ENCODE assay signal across 21 mouse cellular contexts in genomic region chr1:185125737-185126286, GRCm38 (mm10).
A peak's percentile ranks its signal among the peaks of the same experiment; 100 is the strongest.
DNase-seq lines count a peak whose midpoint lies in the region; ATAC-seq and TF ChIP-seq lines count a peak whose summit lies in the region.
"Had no signal": no experiment of that assay in that cellular context is flagged by ENCODE, and none has a peak within 500 bp of the region (broad histone marks: within the 10 kb centered on the region; RNA-seq: fewer than 3 reads in every experiment).

No protein-coding gene starts in this region.

- no peak overlapping the region for H3K27ac ChIP-seq in heart, embryonic 10.5 days
- H3K27ac ChIP-seq in liver, postnatal 0 days (ENCODE audit: low read depth): 0 out of 2 replicates have a peak overlapping the region, but pooled peaks have one; percentile 3
- H3K27ac ChIP-seq: forebrain, embryonic 15.5 days; left cerebral cortex, adult 2 months; liver, embryonic 15.5 days; neural tube, embryonic 12.5 days had no signal

- H3K9ac ChIP-seq in liver, postnatal 0 days (replicated peaks): no peak overlapping the region
- H3K9ac ChIP-seq: forebrain, embryonic 15.5 days; liver, embryonic 15.5 days; neural tube, embryonic 12.5 days had no signal

- TF ChIP-seq CTCF in liver, postnatal 0 days (IDR thresholded peaks at IDR 0.05; ENCODE audit: low read depth): no peak

- DNase-seq in heart, adult 11 months: peak; percentile 74
- DNase-seq in heart, embryonic 10.5 days (ENCODE audit: low spot score): no peak
- DNase-seq in liver, postnatal 0 days: no peak
- DNase-seq in liver (no peak), NIH3T3 (ENCODE audit: low read depth) (peak; percentile 10)
- peak; percentile 37 to 52 for DNase-seq in adrenal gland, postnatal 36 days
- no peak for DNase-seq in gastrocnemius, postnatal 14 days
- DNase-seq: cerebellum, adult 11-12 months; cerebellum, postnatal 36 days; heart, postnatal 10 days; kidney, adult 18-20 months; kidney, postnatal 14 days; retina, postnatal 1 day; right cerebral cortex, postnatal 4 days; thymus, postnatal 4 days had no signal

- H3K27me3 ChIP-seq in heart, embryonic 10.5 days (ENCODE audit: insufficient read depth, poor library complexity, severe bottlenecking): 0 out of 2 replicates have a peak, but pooled peaks cover 15% of the 10 kb centered on the region
- H3K27me3 ChIP-seq in liver, postnatal 0 days (ENCODE audit: insufficient read depth, low read length): no peaks in the 10 kb centered on the region
- H3K27me3 ChIP-seq: forebrain, embryonic 15.5 days; liver, embryonic 15.5 days; neural tube, embryonic 12.5 days had no signal

- no peaks in the 10 kb centered on the region for H3K36me3 ChIP-seq in heart, embryonic 10.5 days
- no peaks in the 10 kb centered on the region for H3K36me3 ChIP-seq in liver, postnatal 0 days (replicated peaks; ENCODE audit: insufficient read depth, low read length)
- H3K36me3 ChIP-seq: forebrain, embryonic 15.5 days; liver, embryonic 15.5 days; neural tube, embryonic 12.5 days had no signal

- no peak for TF ChIP-seq EP300 in liver, postnatal 0 days (IDR thresholded peaks at IDR 0.05; ENCODE audit: low read depth)

- no peaks in the 10 kb centered on the region for H3K9me3 ChIP-seq in heart, embryonic 10.5 days
- H3K9me3 ChIP-seq in liver, postnatal 0 days (ENCODE audit: low read length): no peaks in the 10 kb centered on the region
- H3K9me3 ChIP-seq: forebrain, embryonic 15.5 days; liver, embryonic 15.5 days; neural tube, embryonic 12.5 days had no signal

- no peaks in the 10 kb centered on the region for H3K4me1 ChIP-seq in heart, embryonic 10.5 days
- H3K4me1 ChIP-seq in liver, postnatal 0 days (ENCODE audit: insufficient read depth): no peaks in the 10 kb centered on the region
- H3K4me1 ChIP-seq: forebrain, embryonic 15.5 days; liver, embryonic 15.5 days; neural tube, embryonic 12.5 days had no signal

- ATAC-seq in liver, postnatal 0 days: no peak
- ATAC-seq: forebrain, embryonic 15.5 days; hindbrain, embryonic 16.5 days had no signal

- H3K4me2 ChIP-seq in liver, postnatal 0 days (ENCODE audit: low read depth, low read length): no peak overlapping the region
- H3K4me2 ChIP-seq: forebrain, embryonic 15.5 days; liver, embryonic 15.5 days; neural tube, embryonic 12.5 days had no signal

- 45% methylated on average over 14 of the region's 14 CpGs for WGBS in heart, embryonic 10.5 days
- WGBS in liver, postnatal 0 days (ENCODE audit: insufficient replicate concordance): 72% methylated on average over 14 of the region's 14 CpGs

- H3K4me3 ChIP-seq in heart, embryonic 10.5 days: no peak overlapping the region
- H3K4me3 ChIP-seq in liver, postnatal 0 days (ENCODE audit: low read depth, low read length): no peak overlapping the region
- H3K4me3 ChIP-seq: erythroblast, embryonic 14.5 days; forebrain, embryonic 15.5 days; left cerebral cortex, adult 2 months; liver, embryonic 15.5 days; neural tube, embryonic 12.5 days had no signal

- intact Hi-C loops in gastrocnemius, postnatal 14 days (cut with DNase I; ENCODE audit: low total_unique reads): no loop called here

Comparison
In these comparisons a context has a peak if more than half of its experiments do, and no peak if none do; other contexts are left out.
1. DNase-seq: peak in heart, adult 11 months (single experiment), NIH3T3 (single experiment) and adrenal gland, postnatal 36 days (2 of 2); none in heart, embryonic 10.5 days (single experiment), liver, postnatal 0 days (single experiment), liver (single experiment) and gastrocnemius, postnatal 14 days (single experiment).